Mouse (Mus musculus) brain, adult 2 months (tissue): ENCODE data around the gene Gm10160.
A peak's percentile ranks its signal among the peaks of the same experiment; 100 is the strongest.

Experiments
- DNase-seq: peaks from one replicate; pipeline ENCODE4 v3.0.0; 2011; ENCODE audit warnings: low read depth, low spot score

Gm10160 gene

DNA sequence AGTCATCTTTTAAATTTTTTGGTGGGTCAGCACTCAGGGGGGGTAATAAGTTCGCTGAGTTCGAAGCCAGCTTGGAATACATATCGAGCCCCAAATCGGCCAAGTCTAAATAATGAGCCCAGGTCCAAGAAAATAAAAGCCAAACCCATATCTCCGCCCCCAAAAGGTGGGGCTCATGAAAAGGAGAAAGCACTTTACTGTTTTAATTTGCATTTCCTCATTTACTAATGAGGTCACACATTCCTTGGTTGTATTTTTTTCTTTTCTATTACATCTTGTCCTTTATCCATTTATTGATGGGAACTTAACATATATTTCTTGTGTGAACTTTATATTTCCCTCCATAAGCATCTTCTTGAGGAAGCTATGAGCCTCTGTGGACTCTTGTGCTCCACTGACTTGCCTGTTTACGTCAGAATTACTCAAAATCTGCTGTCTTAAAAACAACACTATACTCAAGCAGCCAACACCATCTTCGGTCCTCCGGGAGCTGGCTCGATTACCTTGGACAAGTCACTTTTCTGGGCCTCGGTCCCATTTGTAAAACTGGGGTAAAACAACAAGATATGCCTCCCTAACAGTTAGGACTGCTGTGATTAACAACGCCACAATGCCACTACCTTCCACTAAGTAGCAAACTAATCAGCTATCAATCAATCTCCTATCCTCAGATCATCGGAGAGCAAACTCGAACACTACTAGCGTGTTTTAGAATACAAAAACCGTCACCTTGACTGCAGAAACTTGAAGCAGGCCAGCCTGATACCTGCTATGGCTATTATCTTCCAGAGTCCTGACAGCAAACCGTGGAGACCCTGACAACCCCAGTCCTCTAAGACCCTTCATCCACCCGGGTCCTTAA is 27.6 kb downstream of the Gm10160 start:
- no peak for DNase-seq

DNA sequence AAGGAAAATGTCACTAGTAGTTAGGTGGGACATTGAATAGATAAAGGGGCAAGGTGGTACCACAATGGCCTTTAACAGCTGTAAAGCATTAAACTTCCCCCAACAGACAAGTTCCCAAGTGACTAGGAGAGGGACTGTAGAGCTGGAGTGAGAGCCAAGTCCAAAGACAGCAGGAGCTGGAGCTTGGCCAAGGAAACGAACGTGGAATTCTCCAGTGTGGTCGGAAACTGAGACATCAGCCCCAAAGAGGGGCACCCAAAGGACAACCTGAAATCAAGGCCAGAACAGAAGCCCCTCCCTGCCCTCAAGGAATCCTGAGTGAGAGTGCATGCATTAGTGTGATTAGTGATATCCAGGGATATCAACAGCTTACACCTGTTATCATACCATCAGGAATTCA is 30.2 kb downstream of the Gm10160 start:
- peak; percentile 21 for DNase-seq

DNA sequence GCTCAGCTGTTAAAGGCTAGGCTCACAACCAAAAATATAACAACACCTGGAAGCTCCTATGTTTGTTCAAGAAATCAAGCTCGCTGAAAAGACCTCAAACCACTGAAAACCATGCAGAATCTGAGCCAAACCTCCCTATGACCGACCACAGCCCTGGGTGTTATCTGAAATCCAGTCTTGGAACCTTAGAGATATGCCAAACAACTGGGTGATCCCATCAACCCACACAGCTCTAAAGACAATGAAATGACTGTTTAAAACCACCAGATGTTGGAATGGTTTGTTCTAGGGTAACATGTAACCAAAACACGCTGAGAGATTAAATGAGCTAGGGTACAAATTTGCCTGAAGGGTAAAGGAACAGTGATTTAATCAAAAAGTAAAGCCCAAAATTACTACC is 30.7 kb downstream of the Gm10160 start:
- no peak for DNase-seq

DNA sequence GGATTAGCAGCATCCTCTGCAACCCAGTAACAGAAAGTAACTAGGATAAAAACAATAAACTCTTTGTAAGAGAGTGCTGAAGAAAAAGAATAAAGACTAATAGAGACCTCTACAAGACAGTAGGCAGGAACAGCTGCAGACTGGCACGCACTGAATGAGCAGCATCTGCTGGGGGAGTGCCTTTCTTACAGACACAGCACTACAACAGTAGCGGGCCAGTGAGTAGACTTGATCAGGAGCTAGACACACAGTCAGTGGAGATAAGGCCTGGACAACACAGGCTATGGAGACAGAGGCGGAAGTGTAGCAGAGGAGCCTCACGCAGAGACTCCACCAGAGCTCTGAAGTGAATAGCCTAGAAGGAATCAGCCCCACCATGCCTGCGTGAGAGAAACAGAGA is 49.5 kb downstream of the Gm10160 start:
- peak; percentile 39 for DNase-seq
